Mouse (Mus musculus) CH12.LX (cell line): Measurements from ENCODE around the gene Traf5. TPM values are rescaled to one million over a fixed set of nuclear protein-coding genes. Genes with fewer than 3 reads are reported as not detected.

Source experiments
- DNase-seq: peaks from one replicate; pipeline ENCODE4 v3.0.0-alpha.2; 2013; ENCODE audit errors: extremely low read depth
- H3K27ac ChIP-seq: 2 replicates; pipeline ENCODE4 v1.5.1; 2012; ENCODE audit warnings: low read depth, mild to moderate bottlenecking, control low read depth, moderate library complexity; ENCODE audit not compliant: insufficient read depth
- H3K27me3 ChIP-seq: replicated peaks from 2 replicates; pipeline ENCODE3; 2012; ENCODE audit warnings: inconsistent platforms
- H3K36me3 ChIP-seq, 2 experiments: replicated peaks in 1 of 2; 2 replicates each; pipeline versions ENCODE3 to v1.6.1; 2012; ENCODE audit warnings: inconsistent platforms in 1 of 2, low read length in 1 of 2, mild to moderate bottlenecking in 1 of 2, mixed read lengths in 1 of 2, moderate library complexity in 1 of 2; ENCODE audit not compliant: control insufficient read depth in 1 of 2, insufficient read depth in 1 of 2
- H3K4me1 ChIP-seq, 2 experiments: 2 replicates each; pipeline ENCODE4 v1.6.1; 2012; ENCODE audit warnings: inconsistent platforms in 1 of 2, moderate library complexity in 1 of 2; ENCODE audit not compliant: insufficient read depth in 2 of 2, control insufficient read depth in 1 of 2
- H3K4me2 ChIP-seq: 2 replicates; pipeline ENCODE4 v1.6.1; 2012; ENCODE audit warnings: low read depth, mild to moderate bottlenecking, control low read depth; ENCODE audit not compliant: poor library complexity, insufficient read depth, severe bottlenecking
- H3K4me3 ChIP-seq, 3 experiments: fragments of 150-350 bp in 1 of 3; sonication (generic) in 1 of 3; replicated peaks in 1 of 3; 2 replicates each; pipeline versions ENCODE3 to v1.5.1; 2011 to 2012; ENCODE audit warnings: low read depth in 2 of 3, low read length in 2 of 3, mild to moderate bottlenecking in 2 of 3, moderate library complexity in 2 of 3, control low read depth in 1 of 3, improper control_type of control experiment in 1 of 3, inconsistent platforms in 1 of 3, mixed read lengths in 1 of 3; ENCODE audit not compliant: poor library complexity in 1 of 3
- H3K79me2 ChIP-seq: replicated peaks from 2 replicates; pipeline ENCODE4 v1.6.1; 2012; ENCODE audit warnings: mild to moderate bottlenecking, moderate library complexity; ENCODE audit not compliant: control insufficient read depth, poor library complexity, insufficient read depth, severe bottlenecking; ENCODE audit errors: extremely low read depth
- H3K9ac ChIP-seq: 2 replicates; pipeline ENCODE4 v1.6.1; 2012; ENCODE audit warnings: low read depth, mild to moderate bottlenecking, control low read depth, moderate library complexity; ENCODE audit not compliant: insufficient read depth
- H3K9me3 ChIP-seq: replicated peaks from 2 replicates; pipeline ENCODE3; 2012; ENCODE audit warnings: low read length, inconsistent platforms, mixed read lengths
- BHLHE40 ChIP-seq: IDR thresholded peaks from 2 replicates; pipeline ENCODE4 v1.6.1; 2011; ENCODE audit warnings: mild to moderate bottlenecking, low read depth, low read length, improper control_type of control experiment
- CHD1 ChIP-seq: IDR thresholded peaks from 2 replicates; pipeline ENCODE4 v1.6.1; 2012; ENCODE audit warnings: low read depth, low read length, improper control_type of control experiment, inconsistent platforms
- CTCF ChIP-seq, 2 experiments: IDR thresholded peaks in 1 of 2; conservative IDR thresholded peaks in 1 of 2; 2 replicates each; pipeline ENCODE4 v1.5.1; 2011 to 2012; ENCODE audit warnings: low read depth in 2 of 2, low read length in 2 of 2, improper control_type of control experiment in 1 of 2, inconsistent platforms in 1 of 2, mild to moderate bottlenecking in 1 of 2, moderate library complexity in 1 of 2
- ELF1 ChIP-seq: IDR thresholded peaks from 2 replicates; pipeline ENCODE4 v1.6.1; 2014; ENCODE audit warnings: low read depth, mild to moderate bottlenecking, inconsistent platforms, low read length, improper control_type of control experiment
- EP300 ChIP-seq: IDR thresholded peaks from 2 replicates; pipeline ENCODE4 v1.6.1; 2011; ENCODE audit warnings: low read length, improper control_type of control experiment
- ETS1 ChIP-seq: conservative IDR thresholded peaks from 2 replicates; pipeline ENCODE4 v1.6.1; 2012; ENCODE audit warnings: low read depth, mild to moderate bottlenecking, inconsistent platforms, low read length, improper control_type of control experiment, moderate library complexity
- GABPA ChIP-seq: IDR thresholded peaks from 2 replicates; pipeline ENCODE4 v1.6.1; 2012; ENCODE audit warnings: low read depth, low read length, improper control_type of control experiment, inconsistent platforms; ENCODE audit not compliant: insufficient replicate concordance
- IRF4 ChIP-seq: IDR thresholded peaks from 2 replicates; pipeline ENCODE4 v1.6.1; 2014; ENCODE audit warnings: low read depth, mild to moderate bottlenecking, inconsistent platforms, low read length, improper control_type of control experiment
- JUN ChIP-seq: IDR thresholded peaks from 2 replicates; pipeline ENCODE4 v1.6.1; 2011; ENCODE audit warnings: low read depth, mild to moderate bottlenecking, low read length, improper control_type of control experiment, moderate library complexity; ENCODE audit not compliant: insufficient read depth
- KAT2A ChIP-seq: IDR thresholded peaks from 2 replicates; pipeline ENCODE4 v1.6.1; 2012; ENCODE audit warnings: low read length, improper control_type of control experiment, inconsistent platforms; ENCODE audit not compliant: insufficient replicate concordance
- MAFK ChIP-seq: IDR thresholded peaks from 2 replicates; pipeline ENCODE4 v1.6.1; 2011; ENCODE audit warnings: low read length, improper control_type of control experiment; ENCODE audit not compliant: insufficient replicate concordance
- MXI1 ChIP-seq: IDR thresholded peaks from 2 replicates; pipeline ENCODE4 v1.6.1; 2011; ENCODE audit warnings: mild to moderate bottlenecking, low read depth, low read length, improper control_type of control experiment
- MYC ChIP-seq: IDR thresholded peaks from 2 replicates; pipeline ENCODE4 v1.6.1; 2011; ENCODE audit warnings: low read depth, mild to moderate bottlenecking, improper control_type of control experiment, low read length
- NRF1 ChIP-seq: IDR thresholded peaks from 2 replicates; pipeline ENCODE4 v1.6.1; 2014; ENCODE audit warnings: low read depth, mild to moderate bottlenecking, inconsistent platforms, low read length, improper control_type of control experiment, moderate library complexity
- PAX5 ChIP-seq: IDR thresholded peaks from 2 replicates; pipeline ENCODE4 v1.6.1; 2012; ENCODE audit warnings: low read length, inconsistent platforms, mixed read lengths
- POLR2A ChIP-seq: IDR thresholded peaks from 2 replicates; pipeline ENCODE4 v1.6.1; 2011; ENCODE audit warnings: low read depth, mild to moderate bottlenecking, improper control_type of control experiment, low read length
- POLR2AphosphoS2 ChIP-seq: IDR thresholded peaks from 2 replicates; pipeline ENCODE4 v1.6.1; 2011; ENCODE audit warnings: low read depth, low read length, improper control_type of control experiment
- RAD21 ChIP-seq: IDR thresholded peaks from 2 replicates; pipeline ENCODE4 v1.6.1; 2011; ENCODE audit warnings: low read depth, mild to moderate bottlenecking, low read length, improper control_type of control experiment, moderate library complexity
- RCOR1 ChIP-seq: conservative IDR thresholded peaks from 2 replicates; pipeline ENCODE4 v1.6.1; 2012; ENCODE audit warnings: low read depth, mild to moderate bottlenecking, inconsistent platforms, low read length, improper control_type of control experiment
- SIN3A ChIP-seq: IDR thresholded peaks from 2 replicates; pipeline ENCODE4 v1.6.1; 2012; ENCODE audit warnings: low read length, improper control_type of control experiment, inconsistent platforms
- SMC3 ChIP-seq: IDR thresholded peaks from 2 replicates; pipeline ENCODE4 v1.6.1; 2011; ENCODE audit warnings: low read depth, low read length, improper control_type of control experiment
- TCF12 ChIP-seq: IDR thresholded peaks from 2 replicates; pipeline ENCODE4 v1.6.1; 2014; ENCODE audit warnings: low read depth, mild to moderate bottlenecking, inconsistent platforms, low read length, improper control_type of control experiment
- UBTF ChIP-seq: IDR thresholded peaks from 2 replicates; pipeline ENCODE4 v1.6.1; 2012; ENCODE audit warnings: low read depth, mild to moderate bottlenecking, inconsistent platforms, low read length, improper control_type of control experiment, moderate library complexity
- USF1 ChIP-seq: IDR thresholded peaks from 2 replicates; pipeline ENCODE4 v1.6.1; 2014; ENCODE audit warnings: low read depth, mild to moderate bottlenecking, inconsistent platforms, low read length, improper control_type of control experiment
- ZC3H11A ChIP-seq: IDR thresholded peaks from 2 replicates; pipeline ENCODE4 v1.6.1; 2012; ENCODE audit warnings: low read depth, mild to moderate bottlenecking, inconsistent platforms, low read length, improper control_type of control experiment
- ZMIZ1 ChIP-seq: IDR thresholded peaks from 2 replicates; pipeline ENCODE4 v1.6.1; 2012; ENCODE audit warnings: low read depth, mild to moderate bottlenecking, inconsistent platforms, low read length, improper control_type of control experiment
- ZNF384 ChIP-seq: IDR thresholded peaks from 2 replicates; pipeline ENCODE4 v1.6.1; 2012; ENCODE audit warnings: low read depth, low read length, improper control_type of control experiment, inconsistent platforms
- dilution Hi-C: fragments of 300-500 bp; cut with MboI; formaldehyde crosslinking; loops from 2 replicates; pipeline ENCODE4 v1.14.3; 2020; ENCODE audit warnings: low sequenced_read_pairs; ENCODE audit not compliant: extremely low pct_unique_long_range_greater_than_20kb, extremely low pct_ligation_motif_present
- in situ Hi-C: fragments of 300-500 bp; cut with MboI; formaldehyde crosslinking; loops from 3 replicates; pipeline ENCODE4 v1.14.3; 2019; ENCODE audit warnings: low sequenced_read_pairs, low pct_ligation_motif_present, low pct_unique_long_range_greater_than_20kb, mixed read lengths
- polyA plus RNA-seq: library from polyadenylated mRNA; unstranded; fragments of >175 nt; gene quantifications from 2 replicates; pipeline ENCODE4 v1.2.1, GENCODE M21; 2012; ENCODE audit warnings: low read depth; ENCODE audit not compliant: insufficient read length
- total RNA-seq, 2 experiments: library from RNA; depleted of rRNA; stranded (reverse); fragments of 300-350 nt in 1 of 2; fragments of >200 nt in 1 of 2; gene quantifications; 2 replicates each; pipeline ENCODE4 v1.2.3; 2012 to 2014

Gene Traf5
- total and polyA plus RNA-seq, 3 experiments: 21.3 to 38.7 (median 32.3) TPM

- Histone ChIP-seq H3K27ac (no peak overlapping the region), H3K9me3 (no peaks in the 10 kb centered on the region), H3K4me2 (peak overlapping the region; percentile 81; the same call in 1 of the 2 replicates), H3K9ac (no peak overlapping the region), H3K27me3 (no peaks in the 10 kb centered on the region), H3K79me2 (peaks cover 2% of the 10 kb centered on the region), H3K4me3 (peak overlapping the region; percentile 36 to 77 (median 41)), H3K36me3 (peaks cover 0 to 17% of the 10 kb centered on the region in 2 experiments), H3K4me1 (peaks cover 15 to 25% of the 10 kb centered on the region in 2 experiments)
- TF ChIP-seq CTCF (conservative IDR thresholded peaks at IDR 0.05 in 1 of 2, IDR thresholded peaks at IDR 0.05 in 1 of 2; ENCODE audit: low read depth in 2 of 2, low read length in 2 of 2): peak; percentile 71 to 99; a peak in 3 of 4 replicates
- TF ChIP-seq RAD21: peak; percentile 100
- TF ChIP-seq ZC3H11A: peak; percentile 97
- TF ChIP-seq CHD1: no peak
- TF ChIP-seq ZNF384: peak; percentile 21; the same call in 1 of the 2 replicates
- TF ChIP-seq SIN3A: peak; percentile 74
- TF ChIP-seq MXI1: peak; percentile 14; the same call in 1 of the 2 replicates
- TF ChIP-seq SMC3: peak; percentile 100
- TF ChIP-seq NRF1: 0 out of 2 replicates have a peak, but pooled peaks have one; percentile 21
- no peak for TF ChIP-seq MYC
- TF ChIP-seq IRF4: no peak
- TF ChIP-seq EP300: no peak; the same call in 1 of the 2 replicates
- peak; percentile 91 for DNase-seq
- in situ Hi-C loops (no loop called here), dilution Hi-C loops (no loop called here)
These were observed 711 bp upstream of the Traf5 start for GRCm38 (mm10) chr1:192092879-192093660.

- peak; percentile 75 for DNase-seq
- Histone ChIP-seq H3K4me1 (peaks cover 29 to 47% of the 10 kb centered on the region in 2 experiments), H3K36me3 (peaks cover 0 to 15% of the 10 kb centered on the region in 2 experiments)
- TF ChIP-seq RAD21: no peak
- TF ChIP-seq ELF1: no peak
- TF ChIP-seq ZC3H11A: no peak
- peak; percentile 80 for TF ChIP-seq IRF4
- TF ChIP-seq SIN3A: 0 out of 2 replicates have a peak, but pooled peaks have one; percentile 1
- no peak for TF ChIP-seq UBTF
- TF ChIP-seq PAX5: no peak
- peak; percentile 59 for TF ChIP-seq MXI1
- TF ChIP-seq TCF12: peak; percentile 64
- peak; percentile 77 for TF ChIP-seq ETS1
- peak; percentile 20; the same call in 1 of the 2 replicates for TF ChIP-seq USF1
- TF ChIP-seq ZMIZ1: no peak; the same call in 1 of the 2 replicates
- no peak; the same call in 1 of the 2 replicates for TF ChIP-seq SMC3
- TF ChIP-seq MAFK: 0 out of 2 replicates have a peak, but pooled peaks have one; percentile 28
- peak; percentile 83 for TF ChIP-seq BHLHE40
- TF ChIP-seq JUN: peak; percentile 14; the same call in 1 of the 2 replicates
- TF ChIP-seq NRF1: no peak
- no peak for TF ChIP-seq GABPA
- TF ChIP-seq RCOR1: no peak
- no peak for TF ChIP-seq CTCF (conservative IDR thresholded peaks at IDR 0.05 in 1 of 2, IDR thresholded peaks at IDR 0.05 in 1 of 2; ENCODE audit: low read depth in 2 of 2, low read length in 2 of 2)
- no peak for TF ChIP-seq POLR2AphosphoS2
- TF ChIP-seq POLR2A: no peak
- no peak for TF ChIP-seq KAT2A
These were observed 1.4 kb downstream of the Traf5 start for GRCm38 (mm10) chr1:192090689-192091567.

More at GRCm38 (mm10) chr1:192090689-192091567, 1.4 kb downstream of the Traf5 start:
- peak overlapping the region; percentile 99 for H3K4me2 ChIP-seq
- H3K9ac ChIP-seq: peak overlapping the region; percentile 67
- H3K27me3 ChIP-seq: no peaks in the 10 kb centered on the region
- H3K79me2 ChIP-seq: peaks cover 2% of the 10 kb centered on the region
- peak overlapping the region; percentile 76 to 78 (median 77) for H3K4me3 ChIP-seq
- H3K9me3 ChIP-seq: no peaks in the 10 kb centered on the region
- H3K27ac ChIP-seq: peak overlapping the region; percentile 51; the same call in 1 of the 2 replicates
- dilution Hi-C loops: no loop called here
- in situ Hi-C loops: no loop called here
